Mouse (Mus musculus): ENCODE measurements around the gene Scml4.

Gene Scml4

GRCm38 (mm10) chr10:42942300-42942699 is 82.1 kb downstream of the Scml4 start:
- DNase-seq (ENCODE audit: inconsistent age in 2 of 2, low spot score in 1 of 2), result no peak

- DNase-seq (ENCODE audit: inconsistent age in 2 of 2, low spot score in 1 of 2), result no peak
Measured at GRCm38 (mm10) chr10:42945316-42945715, 85.1 kb downstream of the Scml4 start.

- DNase-seq (ENCODE audit: inconsistent age in 2 of 2, low spot score in 1 of 2), result no peak
Measured at GRCm38 (mm10) chr10:42947336-42947735, 87.2 kb downstream of the Scml4 start.

GRCm38 (mm10) chr10:42950252-42950751 is 90.1 kb downstream of the Scml4 start:
- DNase-seq (ENCODE audit: inconsistent age in 2 of 2, low spot score in 1 of 2), result peak; percentile 29 to 71

GRCm38 (mm10) chr10:42951078-42952045 is 91.2 kb downstream of the Scml4 start:
- peak in 1 of 2 experiments; percentile 47 for DNase-seq (ENCODE audit: inconsistent age in 2 of 2, low spot score in 1 of 2)

GRCm38 (mm10) chr10:42952046-42952420 is 91.9 kb downstream of the Scml4 start:
- peak; percentile 77 to 87 for DNase-seq (ENCODE audit: inconsistent age in 2 of 2, low spot score in 1 of 2)

- no peak for DNase-seq (ENCODE audit: inconsistent age in 2 of 2, low spot score in 1 of 2)
Measured at GRCm38 (mm10) chr10:42953601-42954000, 93.4 kb downstream of the Scml4 start.

GRCm38 (mm10) chr10:42955205-42955604 is 95.0 kb downstream of the Scml4 start:
- no peak for DNase-seq (ENCODE audit: inconsistent age in 2 of 2, low spot score in 1 of 2)

- DNase-seq (ENCODE audit: inconsistent age in 2 of 2, low spot score in 1 of 2), result peak; percentile 69 to 90
Measured at GRCm38 (mm10) chr10:42957881-42958651, 97.9 kb downstream of the Scml4 start.

- no peak for DNase-seq (ENCODE audit: inconsistent age in 2 of 2, low spot score in 1 of 2)
Measured at GRCm38 (mm10) chr10:42958686-42959085, 98.5 kb downstream of the Scml4 start.

GRCm38 (mm10) chr10:42961771-42962170 is 101.6 kb downstream of the Scml4 start:
- DNase-seq (ENCODE audit: inconsistent age in 2 of 2, low spot score in 1 of 2), result no peak

- DNase-seq (ENCODE audit: inconsistent age in 2 of 2, low spot score in 1 of 2), result no peak
Measured at GRCm38 (mm10) chr10:42962181-42962601, 102.0 kb downstream of the Scml4 start.

GRCm38 (mm10) chr10:42962655-42963054 is 102.5 kb downstream of the Scml4 start:
- peak in 1 of 2 experiments; percentile 47 for DNase-seq (ENCODE audit: inconsistent age in 2 of 2, low spot score in 1 of 2)

- DNase-seq (ENCODE audit: inconsistent age in 2 of 2, low spot score in 1 of 2), result no peak
Measured at GRCm38 (mm10) chr10:42963061-42963460, 102.9 kb downstream of the Scml4 start.

- no peak for DNase-seq (ENCODE audit: inconsistent age in 2 of 2, low spot score in 1 of 2)
Measured at GRCm38 (mm10) chr10:42968332-42968731, 108.2 kb downstream of the Scml4 start.

GRCm38 (mm10) chr10:42972504-42973172 is 112.5 kb downstream of the Scml4 start:
- peak; percentile 59 to 85 for DNase-seq (ENCODE audit: inconsistent age in 2 of 2, low spot score in 1 of 2)

- DNase-seq (ENCODE audit: inconsistent age in 2 of 2, low spot score in 1 of 2), result no peak
Measured at GRCm38 (mm10) chr10:42973537-42973936, 113.4 kb downstream of the Scml4 start.

GRCm38 (mm10) chr10:42976577-42976976 is 116.4 kb downstream of the Scml4 start:
- peak in 1 of 2 experiments; percentile 71 for DNase-seq (ENCODE audit: inconsistent age in 2 of 2, low spot score in 1 of 2)

- no peak for DNase-seq (ENCODE audit: inconsistent age in 2 of 2, low spot score in 1 of 2)
Measured at GRCm38 (mm10) chr10:42978346-42978745, 118.2 kb downstream of the Scml4 start.

- no peak for DNase-seq (ENCODE audit: inconsistent age in 2 of 2, low spot score in 1 of 2)
Measured at GRCm38 (mm10) chr10:42980999-42981757, 121.0 kb downstream of the Scml4 start.
